Mouse (Mus musculus) left cerebral cortex, postnatal 36 days (tissue): ENCODE measurements around the gene Cd276. TPM values are rescaled to one million over a fixed set of nuclear protein-coding genes. Genes with fewer than 3 reads are reported as not detected.
"Not testable (repeated sequence)": the region's sequence is repeated elsewhere in the genome, so short reads cannot be mapped to it uniquely, and the experiment has no call there.

Experiments
- DNase-seq, 2 experiments: peaks; one replicate each; pipeline ENCODE4 v3.0.0; 2021 to 2022; ENCODE audit warnings: low spot score in 2 of 2, mixed read lengths in 1 of 2
- intact Hi-C: fragments of 180-260 bp; cut with DNase I; formaldehyde crosslinking; loops from one replicate; pipeline ENCODE4 v1.15.1; 2025
- total RNA-seq, 2 experiments: library from RNA; stranded (reverse); gene quantifications; 2 replicates each; pipeline ENCODE4 v1.2.3; 2021

The Cd276 gene
- total RNA-seq, result 1 to 10 TPM; 8.7 to 8.8 TPM

GRCm38 (mm10) chr9:58554908-58555684, at the start of gene Cd276:
Gene Cd276 (minus strand): TSS chr9:58555437.
- DNase-seq, result peak; percentile 77 to 78
- intact Hi-C loops, result loop anchor here (1.0 kb wide), 1 partner anchor 27 kb away; the partner anchor contains the start of gene Nptn

GRCm38 (mm10) chr9:58595313-58595712, 40.1 kb upstream of the Cd276 start:
- intact Hi-C loops, result no loop called here
- no peak for DNase-seq

- DNase-seq, result no peak
- intact Hi-C loops, result loop anchor here (10.0 kb wide), 1 partner anchor 286 kb away; no protein-coding TSS in a partner anchor
Measured at GRCm38 (mm10) chr9:58588657-58589056, 33.4 kb upstream of the Cd276 start.

- intact Hi-C loops, result loop anchor here (5.0 to 10.0 kb wide), 2 partner anchors 33 to 290 kb away; no protein-coding TSS in a partner anchor
- no peak for DNase-seq
Measured at GRCm38 (mm10) chr9:58584323-58584722, 29.1 kb upstream of the Cd276 start.

GRCm38 (mm10) chr9:58583267-58583641, 28.0 kb upstream of the Cd276 start:
- no peak for DNase-seq
- intact Hi-C loops, result loop anchor here (5.0 to 10.0 kb wide), 2 partner anchors 34 to 292 kb away; no protein-coding TSS in a partner anchor

DNA sequence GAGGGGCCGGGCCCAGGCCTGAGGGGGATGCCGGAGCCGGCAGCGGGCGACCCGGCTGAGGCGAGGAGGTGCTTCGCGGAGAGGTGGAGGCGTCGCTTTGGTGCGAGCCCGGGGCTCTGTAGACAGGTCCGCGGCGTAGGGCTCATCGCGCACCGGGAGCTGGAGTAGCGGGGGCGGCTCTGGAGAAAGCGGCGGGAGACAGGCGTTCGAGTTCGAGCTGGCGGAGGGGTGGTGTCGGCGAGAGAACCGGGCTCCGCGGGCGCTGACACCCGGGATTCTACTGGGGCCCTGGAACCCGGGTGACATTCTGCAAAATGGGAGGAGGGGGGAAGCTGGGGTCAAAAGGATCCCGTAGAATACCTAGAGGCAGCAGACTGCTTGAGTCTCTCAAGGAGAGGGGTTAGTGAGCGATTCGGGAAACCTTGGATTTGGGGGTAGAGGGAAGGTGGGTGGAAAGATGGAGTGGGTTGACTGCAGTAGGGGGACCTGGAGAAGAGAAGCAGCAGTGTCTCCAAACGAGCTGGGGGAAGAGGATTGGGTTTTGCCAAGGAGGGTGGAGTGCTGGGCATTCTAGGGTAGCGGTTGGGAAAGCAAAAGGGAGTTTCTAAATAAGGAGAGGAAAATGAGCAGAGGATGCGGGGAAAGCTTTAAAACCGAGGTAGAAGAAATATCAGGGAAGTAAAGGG, 27.5 kb upstream of the Cd276 start:
- intact Hi-C loops, result loop anchor here (1.0 to 10.0 kb wide), 3 partner anchors 27 to 292 kb away; partner anchors contain the start of gene Cd276
- no peak for DNase-seq

DNA sequence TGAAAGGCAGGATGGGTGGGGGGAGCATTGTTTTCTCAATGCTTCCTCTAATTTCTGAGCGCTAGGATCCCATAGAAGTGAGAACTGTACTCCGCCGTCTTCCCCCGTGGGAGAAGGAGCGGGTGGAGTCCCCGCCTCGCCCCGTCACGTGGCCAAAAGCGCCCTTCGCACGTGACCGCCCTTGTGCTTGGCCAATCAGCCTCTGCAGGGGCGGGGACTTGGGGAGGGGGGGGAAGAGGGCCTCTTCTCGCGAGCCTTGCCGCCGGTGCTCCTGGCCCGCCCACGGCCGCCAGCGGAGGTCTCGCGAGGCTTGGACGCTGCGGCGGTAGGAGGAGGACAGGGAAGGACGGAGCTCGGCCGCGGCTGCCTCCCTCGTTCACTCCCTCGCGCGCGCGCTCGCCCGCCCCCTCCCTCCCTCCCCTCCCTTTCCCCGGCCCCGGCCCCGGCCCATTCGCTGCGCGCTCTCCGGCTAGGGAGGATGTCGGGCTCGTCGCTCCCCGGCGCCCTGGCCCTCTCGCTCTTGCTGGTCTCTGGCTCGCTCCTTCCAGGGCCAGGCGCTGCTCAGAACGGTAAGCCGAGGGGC, 26.8 kb upstream of the Cd276 start, which contains the start of gene Nptn:
TSS of gene Nptn (plus strand) at position 283 of the 583 bp plus-strand sequence.
- intact Hi-C loops, result loop anchor here (1.0 to 10.0 kb wide), 3 partner anchors 27 to 293 kb away; partner anchors contain the start of gene Cd276

GRCm38 (mm10) chr9:58581283-58581930, 26.2 kb upstream of the Cd276 start:
- intact Hi-C loops, result loop anchor here (5.0 to 10.0 kb wide), 2 partner anchors 36 to 293 kb away; no protein-coding TSS in a partner anchor
- DNase-seq, result no peak

More for the DNA sequence above, 26.8 kb upstream of the Cd276 start, which contains the start of gene Nptn:
- peak; percentile 96 to 97 for DNase-seq

GRCm38 (mm10) chr9:58580453-58581195, 25.4 kb upstream of the Cd276 start:
- intact Hi-C loops, result loop anchor here (5.0 to 10.0 kb wide), 2 partner anchors 37 to 294 kb away; no protein-coding TSS in a partner anchor
- DNase-seq, result not testable (repeated sequence)

DNA sequence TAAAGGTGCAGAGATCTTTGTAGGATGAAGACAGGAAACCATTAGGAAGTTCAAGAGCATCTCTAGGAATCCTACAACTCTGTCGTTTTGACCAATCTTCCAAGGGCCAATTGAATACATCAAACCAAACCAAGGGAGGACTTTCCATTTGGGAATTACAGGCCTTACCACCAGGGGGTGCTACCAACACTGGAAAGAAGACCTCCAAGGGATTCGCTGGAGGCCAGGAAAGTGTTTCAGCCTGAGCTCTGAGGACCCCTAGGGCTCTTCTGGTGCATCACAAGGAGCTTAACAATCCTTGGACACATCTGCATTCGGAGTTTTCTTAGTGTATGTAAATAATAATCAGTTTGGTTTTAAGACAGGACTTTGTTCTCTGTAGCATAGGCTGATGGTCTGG, 23.4 kb upstream of the Cd276 start:
- intact Hi-C loops, result loop anchor here (2.0 kb wide), 2 partner anchors 38 to 72 kb away; no protein-coding TSS in a partner anchor
- peak; percentile 79 to 85 for DNase-seq

DNA sequence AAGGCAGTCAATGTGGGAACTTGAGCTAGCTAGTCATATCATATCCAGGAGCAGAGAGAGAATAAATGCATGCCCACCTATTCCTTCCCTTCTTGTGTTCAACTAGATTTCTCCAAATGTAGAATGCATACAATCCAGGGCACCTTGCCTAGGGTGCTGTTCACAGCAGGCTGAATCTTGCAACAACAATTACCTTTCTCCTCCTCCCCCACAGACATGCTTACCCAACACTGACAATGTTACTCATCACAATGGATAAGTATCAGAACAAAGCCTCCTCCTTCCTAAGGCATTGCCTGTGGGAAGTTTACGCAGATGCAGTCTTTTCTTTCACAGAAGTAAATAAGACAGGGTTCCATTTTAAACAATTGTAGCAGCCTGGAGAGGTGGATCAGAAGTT, 15.8 kb upstream of the Cd276 start:
- intact Hi-C loops, result no loop called here

DNA sequence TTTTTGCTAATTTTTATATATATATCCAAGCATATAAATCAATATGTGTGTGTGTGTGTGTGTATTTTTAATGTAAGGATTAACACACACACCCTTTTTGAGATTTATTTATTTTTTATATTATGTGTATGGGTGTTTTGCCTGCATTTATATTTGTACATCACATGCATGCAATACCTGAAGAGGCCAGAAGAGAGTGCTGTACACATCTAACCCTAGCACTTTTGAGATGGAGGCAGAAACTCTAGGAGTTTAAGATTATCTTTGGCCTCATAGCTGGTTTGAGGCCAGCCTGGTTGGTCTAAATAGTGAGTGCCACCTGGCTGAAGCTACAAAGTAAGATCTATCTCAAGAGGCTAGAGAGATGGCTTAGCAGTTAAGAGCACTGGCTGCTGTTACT, 12.4 kb upstream of the Cd276 start:
- intact Hi-C loops, result no loop called here
- DNase-seq, result no peak

More for the DNA sequence above, 15.8 kb upstream of the Cd276 start:
- DNase-seq, result no peak

- DNase-seq, intact Hi-C loops: not testable (repeated sequence)
Measured at GRCm38 (mm10) chr9:58565945-58566344, 10.7 kb upstream of the Cd276 start.

- DNase-seq, result no peak
- intact Hi-C loops, result no loop called here
Measured at GRCm38 (mm10) chr9:58560211-58560610, 5.0 kb upstream of the Cd276 start.

- DNase-seq, result no peak
- intact Hi-C loops, result no loop called here
Measured at GRCm38 (mm10) chr9:58557457-58558455, 2.5 kb upstream of the Cd276 start.

DNA sequence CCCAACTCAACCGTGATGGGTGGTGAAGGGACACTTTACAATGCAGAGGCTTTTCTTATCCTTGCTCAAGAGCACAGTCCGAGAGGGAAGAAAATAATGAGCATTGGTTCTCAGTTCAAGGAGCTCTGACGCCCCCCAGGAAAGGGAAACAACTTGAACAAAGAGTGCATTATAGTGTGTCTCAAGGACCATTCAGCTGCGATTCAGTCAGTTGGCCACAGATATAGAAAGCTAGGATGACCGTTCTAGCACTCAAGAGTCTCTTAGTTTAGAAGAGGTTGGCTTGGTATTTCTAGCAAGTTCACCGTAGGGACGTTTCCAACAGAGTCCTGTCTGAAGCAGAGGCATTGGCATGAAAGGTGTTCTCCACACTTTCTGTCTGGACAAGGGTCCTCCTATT, 1.4 kb upstream of the Cd276 start:
- no peak for DNase-seq
- intact Hi-C loops, result no loop called here

DNA sequence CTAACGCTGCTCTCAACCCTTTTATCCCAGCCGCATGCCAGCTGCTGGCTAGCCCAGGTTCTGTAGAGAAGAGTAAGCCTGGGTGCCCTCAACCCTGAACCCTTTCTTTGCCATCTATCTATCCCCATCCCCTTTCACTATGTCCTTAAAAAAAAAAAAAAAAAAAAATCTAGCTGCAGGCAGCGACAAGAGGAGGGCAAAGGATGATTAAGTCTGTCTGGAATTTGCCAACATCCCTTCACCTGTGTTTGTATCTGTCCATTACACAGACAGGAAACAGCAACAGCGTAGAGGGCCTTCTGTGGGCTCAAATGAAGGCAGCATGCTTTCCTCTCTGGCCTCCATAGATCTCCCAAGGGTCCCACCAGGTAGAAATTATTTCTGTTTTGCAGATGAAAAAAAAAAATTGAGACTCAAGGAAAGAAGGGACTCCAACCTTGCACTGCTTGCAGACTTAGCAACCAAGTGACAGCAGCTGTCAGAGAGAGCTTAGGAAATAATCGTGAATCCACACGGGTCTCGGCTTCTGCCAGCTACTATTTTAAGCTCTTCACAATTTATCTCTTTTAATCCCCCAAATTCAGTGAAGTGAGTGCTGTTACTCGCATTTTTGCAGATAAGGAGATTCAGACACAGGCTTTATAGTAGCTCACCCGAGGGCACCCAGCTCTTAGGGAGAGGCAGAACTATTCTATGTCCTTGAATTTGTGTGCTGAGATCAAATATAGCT, 613 bp upstream of the Cd276 start:
- intact Hi-C loops, result loop anchor here (1.0 kb wide), 1 partner anchor 26 kb away; the partner anchor contains the start of gene Nptn
- no peak for DNase-seq
